Mouse (Mus musculus) stomach, embryonic 15.5 days (tissue): ENCODE results near the gene Tm4sf20. TPM values are rescaled to one million over a fixed set of nuclear protein-coding genes. Genes with fewer than 3 reads are reported as not detected.

Experiments
- ATAC-seq: fragments of 200-750 bp; cut with Nextera tagmentation; 2 replicates; pipeline ENCODE4 v1.8.0; 2017; ENCODE audit warnings: low read depth, moderate number of reproducible peaks, moderate TSS enrichment; ENCODE audit not compliant: insufficient read depth, low FRiP score
- H3K27ac ChIP-seq: fragments of 300-500 bp; sonication (generic); 2 replicates; pipeline ENCODE4 v1.5.1; 2015; ENCODE audit warnings: mild to moderate bottlenecking, inconsistent platforms
- H3K27me3 ChIP-seq: fragments of 300-500 bp; sonication (generic); replicated peaks from 2 replicates; pipeline ENCODE4 v1.6.1; 2015; ENCODE audit warnings: inconsistent platforms
- H3K36me3 ChIP-seq: fragments of 300-500 bp; sonication (generic); 2 replicates; pipeline ENCODE4 v1.6.1; 2015; ENCODE audit warnings: inconsistent platforms
- H3K4me1 ChIP-seq: fragments of 300-500 bp; sonication (generic); 2 replicates; pipeline ENCODE4 v1.6.1; 2015; ENCODE audit warnings: inconsistent platforms
- H3K4me2 ChIP-seq: fragments of 300-500 bp; sonication (generic); 2 replicates; pipeline ENCODE4 v1.6.1; 2015; ENCODE audit warnings: mild to moderate bottlenecking, inconsistent platforms
- H3K4me3 ChIP-seq: fragments of 300-500 bp; sonication (generic); replicated peaks from 2 replicates; pipeline ENCODE4 v1.5.1; 2015; ENCODE audit warnings: inconsistent platforms
- H3K9ac ChIP-seq: fragments of 300-500 bp; sonication (generic); 2 replicates; pipeline ENCODE4 v1.6.1; 2015; ENCODE audit warnings: inconsistent platforms
- H3K9me3 ChIP-seq: fragments of 300-500 bp; sonication (generic); 2 replicates; pipeline ENCODE4 v1.6.1; 2016; ENCODE audit warnings: inconsistent platforms
- WGBS: fragments of 180-500 bp; shearing (Covaris S2); methylation state at CpG from one replicate; pipeline ENCODE4 v1.1.7; 2015; 5-methylcytosine and 5-hydroxymethylcytosine counted together
- polyA plus RNA-seq: library from polyadenylated mRNA; unstranded; fragments of >200 nt; fragmentation: Nextera tagmentation; extraction: Ambion mirVana; gene quantifications from 2 replicates; pipeline ENCODE4 v1.2.1, GENCODE M21; 2015

Tm4sf20 gene
- polyA plus RNA-seq, 1 experiment from 2014 or later: 28.3 TPM

GRCm38 (mm10) chr1:82795702-82796443, 27.6 kb upstream of the Tm4sf20 start:
- no peaks in the 10 kb centered on the region for H3K9me3 ChIP-seq
- H3K36me3 ChIP-seq: no peaks in the 10 kb centered on the region
- no peak for ATAC-seq
- no peak overlapping the region for H3K9ac ChIP-seq
- WGBS: 50% methylated on average over 18 of the region's 18 CpGs
- no peaks in the 10 kb centered on the region for H3K27me3 ChIP-seq
- no peak overlapping the region for H3K27ac ChIP-seq
- no peak overlapping the region for H3K4me2 ChIP-seq
- H3K4me1 ChIP-seq: no peaks in the 10 kb centered on the region
- no peak overlapping the region for H3K4me3 ChIP-seq

- H3K9ac ChIP-seq: no peak overlapping the region
- 61% methylated on average over 2 of the region's 2 CpGs for WGBS
- H3K9me3 ChIP-seq: no peaks in the 10 kb centered on the region
- no peak overlapping the region for H3K4me2 ChIP-seq
- no peak for ATAC-seq
- H3K4me1 ChIP-seq: no peaks in the 10 kb centered on the region
- no peak overlapping the region for H3K4me3 ChIP-seq
- no peak overlapping the region for H3K27ac ChIP-seq
- H3K36me3 ChIP-seq: no peaks in the 10 kb centered on the region
- H3K27me3 ChIP-seq: no peaks in the 10 kb centered on the region
Observed at GRCm38 (mm10) chr1:82795211-82795610, 26.9 kb upstream of the Tm4sf20 start.

GRCm38 (mm10) chr1:82793986-82794385, 25.7 kb upstream of the Tm4sf20 start:
- Histone ChIP-seq H3K9me3 (no peaks in the 10 kb centered on the region), H3K36me3 (no peaks in the 10 kb centered on the region), H3K9ac (no peak overlapping the region), H3K27ac (no peak overlapping the region), H3K4me2 (no peak overlapping the region), H3K4me3 (no peak overlapping the region), H3K4me1 (no peaks in the 10 kb centered on the region), H3K27me3 (no peaks in the 10 kb centered on the region)
- WGBS: 70% methylated on average over 4 of the region's 4 CpGs
- no peak for ATAC-seq

GRCm38 (mm10) chr1:82793110-82793509, 24.8 kb upstream of the Tm4sf20 start:
- ATAC-seq: no peak
- no peaks in the 10 kb centered on the region for H3K27me3 ChIP-seq
- no peaks in the 10 kb centered on the region for H3K9me3 ChIP-seq
- 72% methylated on average over 3 of the region's 3 CpGs for WGBS
- no peak overlapping the region for H3K27ac ChIP-seq
- H3K36me3 ChIP-seq: no peaks in the 10 kb centered on the region
- H3K4me3 ChIP-seq: no peak overlapping the region
- no peak overlapping the region for H3K4me2 ChIP-seq
- no peak overlapping the region for H3K9ac ChIP-seq
- no peaks in the 10 kb centered on the region for H3K4me1 ChIP-seq

- WGBS: 88% methylated on average over 6 of the region's 6 CpGs
- H3K4me2 ChIP-seq: no peak overlapping the region
- H3K36me3 ChIP-seq: no peaks in the 10 kb centered on the region
- H3K4me1 ChIP-seq: no peaks in the 10 kb centered on the region; the same call in 1 of the 2 replicates
- H3K27me3 ChIP-seq: no peaks in the 10 kb centered on the region
- no peaks in the 10 kb centered on the region for H3K9me3 ChIP-seq
- H3K27ac ChIP-seq: no peak overlapping the region
- no peak overlapping the region for H3K4me3 ChIP-seq
- H3K9ac ChIP-seq: no peak overlapping the region
- ATAC-seq: no peak
Observed at GRCm38 (mm10) chr1:82792238-82792637, 24.0 kb upstream of the Tm4sf20 start.

- Histone ChIP-seq H3K36me3 (no peaks in the 10 kb centered on the region), H3K4me1 (no peaks in the 10 kb centered on the region; the same call in 1 of the 2 replicates), H3K9me3 (no peaks in the 10 kb centered on the region), H3K27ac (no peak overlapping the region), H3K9ac (no peak overlapping the region), H3K4me3 (no peak overlapping the region), H3K4me2 (no peak overlapping the region), H3K27me3 (no peaks in the 10 kb centered on the region)
- ATAC-seq: no peak
- 78% methylated on average over 11 of the region's 11 CpGs for WGBS
Observed at GRCm38 (mm10) chr1:82791105-82791504, 22.8 kb upstream of the Tm4sf20 start.

GRCm38 (mm10) chr1:82788070-82788469, 19.8 kb upstream of the Tm4sf20 start:
- no peak overlapping the region for H3K27ac ChIP-seq
- no peak for ATAC-seq
- H3K36me3 ChIP-seq: no peaks in the 10 kb centered on the region
- 64% methylated on average over 7 of the region's 7 CpGs for WGBS
- H3K27me3 ChIP-seq: no peaks in the 10 kb centered on the region
- H3K4me2 ChIP-seq: no peak overlapping the region
- no peaks in the 10 kb centered on the region; the same call in 1 of the 2 replicates for H3K4me1 ChIP-seq
- H3K9ac ChIP-seq: no peak overlapping the region
- no peaks in the 10 kb centered on the region for H3K9me3 ChIP-seq
- H3K4me3 ChIP-seq: no peak overlapping the region

- 1% methylated on average over 2 of the region's 2 CpGs for WGBS
- no peak overlapping the region for H3K4me2 ChIP-seq
- H3K9ac ChIP-seq: no peak overlapping the region
- H3K4me3 ChIP-seq: no peak overlapping the region
- H3K4me1 ChIP-seq: no peaks in the 10 kb centered on the region; the same call in 1 of the 2 replicates
- H3K36me3 ChIP-seq: no peaks in the 10 kb centered on the region
- no peak overlapping the region for H3K27ac ChIP-seq
- H3K9me3 ChIP-seq: no peaks in the 10 kb centered on the region
- no peaks in the 10 kb centered on the region for H3K27me3 ChIP-seq
- ATAC-seq: peak; percentile 86
Observed at GRCm38 (mm10) chr1:82787414-82787813, 19.2 kb upstream of the Tm4sf20 start.

- H3K9ac ChIP-seq: no peak overlapping the region
- H3K27ac ChIP-seq: no peak overlapping the region
- no peaks in the 10 kb centered on the region for H3K36me3 ChIP-seq
- WGBS: 57% methylated on average over 6 of the region's 6 CpGs
- no peak overlapping the region for H3K4me2 ChIP-seq
- H3K27me3 ChIP-seq: no peaks in the 10 kb centered on the region
- no peak overlapping the region for H3K4me3 ChIP-seq
- ATAC-seq: no peak
- H3K9me3 ChIP-seq: no peaks in the 10 kb centered on the region
- no peaks in the 10 kb centered on the region; the same call in 1 of the 2 replicates for H3K4me1 ChIP-seq
Observed at GRCm38 (mm10) chr1:82785546-82785945, 17.3 kb upstream of the Tm4sf20 start.

GRCm38 (mm10) chr1:82783559-82783958, 15.3 kb upstream of the Tm4sf20 start:
- no peaks in the 10 kb centered on the region for H3K27me3 ChIP-seq
- no peak overlapping the region for H3K4me2 ChIP-seq
- no peaks in the 10 kb centered on the region for H3K36me3 ChIP-seq
- H3K4me1 ChIP-seq: no peaks in the 10 kb centered on the region; the same call in 1 of the 2 replicates
- no peak for ATAC-seq
- H3K4me3 ChIP-seq: no peak overlapping the region
- 74% methylated on average over 3 of the region's 3 CpGs for WGBS
- no peak overlapping the region for H3K27ac ChIP-seq
- H3K9ac ChIP-seq: no peak overlapping the region
- H3K9me3 ChIP-seq: no peaks in the 10 kb centered on the region

- no peaks in the 10 kb centered on the region for H3K27me3 ChIP-seq
- no peaks in the 10 kb centered on the region for H3K9me3 ChIP-seq
- no peak overlapping the region for H3K27ac ChIP-seq
- no peak overlapping the region for H3K4me2 ChIP-seq
- no peak for ATAC-seq
- no peak overlapping the region for H3K4me3 ChIP-seq
- no peak overlapping the region for H3K9ac ChIP-seq
- H3K4me1 ChIP-seq: no peaks in the 10 kb centered on the region
- H3K36me3 ChIP-seq: no peaks in the 10 kb centered on the region
- WGBS: 77% methylated on average over 6 of the region's 6 CpGs
Observed at GRCm38 (mm10) chr1:82779388-82779966, 11.2 kb upstream of the Tm4sf20 start.

- Histone ChIP-seq H3K4me3 (no peak overlapping the region), H3K9ac (no peak overlapping the region), H3K4me2 (no peak overlapping the region), H3K36me3 (no peaks in the 10 kb centered on the region), H3K9me3 (no peaks in the 10 kb centered on the region), H3K27me3 (no peaks in the 10 kb centered on the region), H3K27ac (no peak overlapping the region), H3K4me1 (no peaks in the 10 kb centered on the region)
- WGBS: 92% methylated on average over 4 of the region's 4 CpGs
- ATAC-seq: no peak
Observed at GRCm38 (mm10) chr1:82775293-82775692, 7.0 kb upstream of the Tm4sf20 start.
